Mouse (Mus musculus): ENCODE results near the gene Dgkq.

The Dgkq gene

DNA sequence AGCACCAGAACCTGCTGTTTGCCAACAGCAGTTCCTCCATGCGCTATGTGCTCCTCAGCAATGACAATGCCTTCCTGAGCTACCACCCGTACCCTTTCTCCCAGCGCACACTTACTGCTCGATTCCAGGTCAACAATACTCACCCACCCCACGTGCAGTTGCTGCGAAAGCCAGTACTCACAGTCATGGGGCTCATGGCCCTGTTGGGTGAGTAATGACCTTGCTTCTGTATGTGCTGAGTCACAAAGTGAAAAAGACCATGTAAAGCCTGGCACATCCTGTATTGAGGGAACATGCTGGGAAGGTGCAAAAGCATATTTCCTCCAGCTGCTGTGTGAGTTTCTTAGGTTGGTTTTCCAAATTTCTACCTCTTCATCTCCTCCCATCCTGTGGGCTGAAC, 11.4 kb upstream of the Dgkq start:
- DNase-seq, result no peak

DNA sequence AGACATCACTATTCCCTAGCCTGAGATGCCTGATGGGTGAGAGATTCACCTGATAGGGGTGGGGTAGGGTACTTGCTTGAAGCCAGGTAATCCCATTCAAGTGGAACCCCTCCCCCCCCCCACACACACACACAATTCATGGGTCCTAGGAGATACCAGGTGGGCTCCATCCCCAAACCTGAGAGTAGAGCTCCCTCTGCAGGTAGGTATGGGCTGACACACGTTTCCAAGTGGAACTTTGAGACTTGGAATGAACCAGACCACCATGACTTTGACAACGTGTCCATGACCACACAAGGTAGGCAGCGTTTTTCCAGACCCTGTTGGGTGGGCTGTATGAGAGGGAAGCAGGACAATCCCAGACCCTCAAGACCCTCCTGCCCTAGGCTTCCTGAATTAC, 10.4 kb upstream of the Dgkq start:
- DNase-seq, result no peak

DNA sequence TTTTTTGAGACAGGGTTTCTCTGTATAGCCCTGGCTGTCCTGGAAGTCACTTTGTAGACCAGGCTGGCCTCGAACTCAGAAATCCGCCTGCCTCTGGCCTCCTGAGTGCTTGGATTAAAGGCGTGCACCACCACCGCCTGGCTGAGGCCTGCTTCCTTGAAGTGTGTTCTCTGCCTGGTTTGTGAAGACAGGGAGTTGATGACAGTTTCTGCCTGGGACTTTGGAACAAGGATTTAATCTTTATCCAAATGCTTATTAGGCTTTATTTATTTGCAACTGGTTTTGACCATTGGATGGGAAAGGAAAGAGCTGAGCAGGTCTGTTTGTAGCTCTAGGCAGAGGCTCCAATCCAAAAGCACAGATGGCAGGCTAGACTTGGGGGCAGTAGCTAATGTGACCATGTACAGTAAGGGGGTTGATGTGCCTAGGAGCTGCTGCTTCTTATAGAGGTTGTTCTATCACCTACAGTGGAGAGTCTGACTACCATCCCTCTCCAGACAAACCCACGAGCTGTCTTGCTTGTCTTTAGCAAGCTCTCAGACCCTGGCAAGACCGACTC, 8.9 kb upstream of the Dgkq start:
- DNase-seq, result no peak

DNA sequence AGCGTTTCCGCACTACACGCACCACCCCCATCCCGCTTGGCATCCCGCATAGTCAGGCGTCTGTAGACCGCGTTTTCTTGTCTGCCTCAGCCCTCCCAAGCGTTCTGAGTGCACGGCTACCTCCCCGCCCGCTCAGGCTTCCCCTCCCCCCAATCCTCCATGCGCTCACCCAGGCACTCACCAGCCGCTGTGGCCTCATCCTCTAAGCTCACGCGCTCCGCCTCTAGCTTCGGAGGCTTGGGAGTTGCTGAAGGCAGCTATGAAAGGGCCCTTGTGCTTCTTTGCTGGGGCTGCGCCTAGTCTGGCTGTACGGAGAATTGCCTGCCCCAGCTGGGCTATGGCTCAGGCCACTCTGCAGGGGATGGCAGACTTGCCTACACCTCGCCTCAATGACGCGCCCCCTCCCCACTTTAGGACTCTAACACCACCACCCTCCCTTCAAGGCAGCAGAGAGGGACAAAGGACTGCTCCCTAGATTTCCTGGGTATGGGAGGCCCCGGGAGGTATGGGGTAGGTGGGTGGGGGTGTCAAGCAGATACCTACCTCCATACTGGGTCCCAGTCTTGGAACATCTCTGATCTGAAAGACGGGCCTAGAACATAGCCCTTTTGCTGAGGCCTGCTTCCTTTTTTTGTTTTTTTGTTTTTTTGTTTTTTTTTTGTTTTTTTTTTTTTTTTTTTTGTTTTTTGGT, 8.3 kb upstream of the Dgkq start:
- no peak for DNase-seq

GRCm38 (mm10) chr5:108676772-108677498, 7.5 kb upstream of the Dgkq start:
- DNase-seq, result no peak

DNA sequence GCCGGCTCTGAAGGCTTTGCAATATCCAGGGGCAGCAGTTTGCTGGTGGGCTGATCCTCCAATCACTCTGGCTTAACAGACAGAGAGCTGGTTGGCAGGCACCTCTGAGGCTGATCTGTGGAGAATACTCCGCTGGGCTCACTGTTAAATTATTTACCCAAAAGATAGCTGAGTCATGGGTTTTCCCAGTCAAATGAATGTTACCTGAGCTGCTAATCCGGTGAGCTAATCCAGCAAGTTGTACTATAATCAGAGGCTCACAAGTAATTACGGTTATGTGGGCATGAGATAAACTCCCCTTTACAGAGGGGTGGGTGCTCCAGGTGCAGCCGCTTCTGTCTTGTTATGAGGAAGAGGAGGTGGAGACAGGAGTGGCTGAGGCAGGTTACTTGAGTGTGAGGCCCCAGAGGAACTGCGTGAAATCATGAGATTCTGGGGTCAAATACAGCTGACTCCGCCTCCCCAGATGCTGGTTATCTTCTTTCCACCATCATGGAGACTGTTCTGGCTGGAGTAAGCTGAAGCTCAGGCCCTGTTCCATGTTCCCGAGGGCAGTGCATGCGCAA, 5.9 kb upstream of the Dgkq start, which contains the start of gene Slc26a1:
Gene Slc26a1, minus strand, starts transcription at position 319 of the 566 bp plus-strand sequence.
- no peak for DNase-seq

DNA sequence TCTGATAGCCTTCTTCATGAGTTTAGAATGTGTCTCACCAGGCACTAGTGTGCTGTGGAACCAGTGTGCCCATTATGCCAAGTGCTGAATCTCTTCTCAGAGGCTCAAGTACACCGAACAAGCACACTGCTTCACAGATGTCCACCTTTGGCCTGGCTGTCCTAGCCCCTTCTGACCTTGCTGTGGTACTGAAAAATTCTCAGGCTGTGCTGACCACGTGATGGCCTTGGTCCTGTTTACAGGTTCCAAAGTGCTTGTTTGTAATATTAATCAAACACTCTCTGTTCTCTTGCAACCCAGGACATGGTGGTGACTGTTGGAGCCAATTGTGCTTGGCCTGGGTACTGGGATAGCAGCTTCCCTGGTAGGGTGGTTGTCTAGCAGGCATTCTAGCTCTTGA, 5.2 kb upstream of the Dgkq start:
- DNase-seq, result no peak

DNA sequence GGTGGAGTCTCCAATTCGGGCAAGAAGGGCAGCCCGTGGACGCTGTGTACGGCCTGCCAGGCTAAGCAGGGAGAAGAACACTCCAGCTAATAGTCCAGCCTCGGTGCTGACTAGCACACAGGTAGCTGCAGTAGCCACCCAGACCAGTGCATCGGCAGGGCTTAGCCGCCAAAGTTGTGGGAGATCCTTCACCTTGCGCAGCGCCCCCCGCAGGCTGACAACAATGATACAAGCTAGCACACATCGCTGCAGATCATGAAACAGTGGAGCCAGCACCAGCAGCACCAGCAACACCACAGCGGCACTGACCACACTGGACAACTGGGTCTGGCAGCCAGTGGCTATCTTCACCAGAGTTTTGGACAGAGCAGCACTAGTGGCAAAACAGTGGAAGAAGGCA, 2.3 kb upstream of the Dgkq start:
- DNase-seq, result no peak

GRCm38 (mm10) chr5:108670785-108671184, 1.3 kb upstream of the Dgkq start:
- peak; percentile 51 to 54 for DNase-seq

DNA sequence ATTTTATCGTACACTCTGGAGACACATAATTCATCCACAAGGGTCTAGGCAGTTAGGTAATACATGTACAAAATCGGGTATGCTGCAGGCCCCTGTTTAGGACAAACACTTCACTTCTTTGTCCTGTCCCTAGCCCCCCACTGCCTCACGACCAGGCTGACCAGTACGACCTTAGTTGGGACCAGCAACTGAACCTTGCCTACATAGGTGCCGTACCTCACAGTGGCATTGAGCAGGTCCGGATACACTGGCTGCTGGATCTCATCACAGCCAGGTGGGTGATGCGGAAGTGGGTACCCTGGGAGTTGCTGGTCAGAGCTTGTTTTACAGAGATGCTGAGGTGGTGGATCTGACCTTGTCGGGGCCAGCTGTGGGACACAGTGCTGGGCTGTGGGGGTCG, 514 bp upstream of the Dgkq start:
- no peak for DNase-seq

DNA sequence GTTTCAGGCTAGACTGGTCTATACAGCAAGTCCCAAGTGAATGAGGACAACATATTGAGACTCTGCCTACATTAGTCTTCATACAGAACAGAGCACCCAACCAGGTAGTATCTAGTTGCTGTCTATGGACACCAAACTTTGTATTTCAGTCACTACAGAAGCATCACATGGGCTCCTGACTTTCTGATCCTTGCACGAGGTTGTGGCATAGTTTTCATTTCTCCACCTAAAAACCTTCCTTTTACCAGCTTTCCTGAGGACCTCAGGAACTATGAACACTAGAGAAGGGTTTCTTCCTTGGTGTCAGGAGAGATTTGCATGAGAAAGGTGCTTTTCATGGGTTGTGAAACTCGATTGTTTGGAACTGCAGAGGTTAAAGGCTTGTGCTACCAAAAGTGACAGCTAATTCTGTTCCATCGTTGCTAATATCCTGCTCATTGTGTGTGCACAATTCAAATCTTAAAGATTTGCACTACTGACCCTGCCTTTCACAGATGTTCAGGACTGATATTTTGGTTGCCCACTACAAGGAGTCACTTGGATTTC, 1.0 kb downstream of the Dgkq start:
- no peak for DNase-seq

GRCm38 (mm10) chr5:108667370-108667769, 2.1 kb downstream of the Dgkq start:
- DNase-seq, result no peak

- no peak for DNase-seq
Measured at GRCm38 (mm10) chr5:108665066-108665465, 4.4 kb downstream of the Dgkq start.

DNA sequence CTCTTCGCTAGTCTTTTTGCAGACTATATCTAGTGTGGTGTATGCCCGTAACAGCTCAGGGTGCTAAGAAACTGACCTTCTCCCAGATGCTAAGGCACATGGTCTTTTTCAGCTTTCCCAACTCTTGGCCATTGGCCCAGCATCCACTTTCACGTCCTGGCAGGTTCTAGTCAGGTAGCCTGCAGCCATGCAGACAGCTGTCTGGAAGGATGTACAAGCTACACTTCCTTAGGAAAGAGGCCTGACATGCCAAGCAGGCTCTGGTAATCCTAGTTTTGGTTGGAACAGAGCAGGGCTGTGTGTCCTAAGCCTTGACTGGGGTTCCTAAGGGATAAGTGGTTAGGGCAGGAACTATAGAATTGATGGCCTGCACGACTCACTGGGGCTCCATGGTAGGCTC, 6.7 kb downstream of the Dgkq start:
- no peak for DNase-seq

GRCm38 (mm10) chr5:108660632-108661268, 8.7 kb downstream of the Dgkq start:
- DNase-seq, result peak; percentile 89 to 90

GRCm38 (mm10) chr5:108659698-108660631, 9.5 kb downstream of the Dgkq start, which contains the start of gene Idua:
Gene Idua, plus strand, starts transcription at chr5:108660331.
- peak in 1 of 2 experiments; percentile 18 for DNase-seq

GRCm38 (mm10) chr5:108658611-108659010, 10.9 kb downstream of the Dgkq start:
- DNase-seq, result no peak

GRCm38 (mm10) chr5:108657406-108657805, 12.1 kb downstream of the Dgkq start:
- DNase-seq, result no peak

GRCm38 (mm10) chr5:108655891-108656650, 13.4 kb downstream of the Dgkq start:
- DNase-seq, result no peak

GRCm38 (mm10) chr5:108655381-108655780, 14.1 kb downstream of the Dgkq start:
- DNase-seq, result no peak

- DNase-seq, result no peak
Measured at GRCm38 (mm10) chr5:108654444-108654990, 15.0 kb downstream of the Dgkq start.

Measured in thymus, postnatal 36 days (tissue).